Mouse (Mus musculus) natural killer cell, adult 2 months (primary cell): ENCODE measurements at regions not wholly inside any gene's neighbourhood (a gene's known extent, or its start where the extent isn't known, plus 50 kb on each side); places are given as distances from the start of the nearest gene placed in this dataset.

Experiments used
- DNase-seq, 2 experiments: peaks; one replicate each; pipeline ENCODE4 v3.0.0; 2022; ENCODE audit warnings: low spot score in 2 of 2

- no peak for DNase-seq
These were observed 395.9 kb upstream of the Zmiz1 start for GRCm38 (mm10) chr14:25063090-25063489.

GRCm38 (mm10) chr14:25064190-25064947, 394.6 kb upstream of the Zmiz1 start:
- no peak for DNase-seq

DNA sequence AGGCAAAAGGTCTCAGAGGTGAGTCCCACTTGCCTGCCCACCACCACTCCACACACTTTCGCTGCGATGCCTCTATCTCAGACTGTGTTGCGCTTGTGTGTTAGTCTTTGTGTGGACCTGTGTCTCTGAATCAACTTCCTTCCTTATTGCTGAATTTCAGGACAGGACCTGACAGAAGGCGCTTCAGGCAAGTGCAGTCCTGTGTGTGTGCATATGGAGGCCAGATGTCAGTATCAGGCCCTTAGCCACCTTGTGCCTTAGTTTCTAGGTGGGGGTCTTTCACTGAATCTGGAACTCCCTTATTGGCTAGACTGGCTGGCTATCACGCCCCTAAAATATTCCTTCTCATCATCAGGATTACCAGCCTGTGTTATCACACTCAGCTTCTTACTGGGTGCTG, 391.6 kb upstream of the Zmiz1 start:
- no peak for DNase-seq

- DNase-seq = no peak
These were observed 390.6 kb upstream of the Zmiz1 start for GRCm38 (mm10) chr14:25068430-25068829.

DNA sequence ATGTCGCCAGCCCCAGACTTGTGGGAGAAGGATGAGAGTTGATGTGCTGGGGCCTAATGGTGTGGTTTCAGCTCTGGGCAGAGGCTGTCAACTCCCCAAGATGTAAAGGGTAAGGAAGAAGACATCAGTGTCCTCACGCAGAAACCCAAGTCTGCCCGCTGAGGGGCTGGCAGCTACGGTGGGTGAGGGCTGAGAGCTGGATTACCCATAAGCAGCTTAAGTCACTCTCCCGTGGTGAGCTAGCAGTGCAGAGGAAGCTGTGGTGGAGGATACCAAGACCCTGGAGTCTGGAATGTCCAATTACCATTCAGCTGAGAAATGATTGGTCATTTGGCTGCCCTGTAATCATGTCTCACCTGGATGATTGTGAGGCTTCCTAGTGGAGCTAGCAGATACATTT, 385.8 kb upstream of the Zmiz1 start:
- no peak for DNase-seq

DNA sequence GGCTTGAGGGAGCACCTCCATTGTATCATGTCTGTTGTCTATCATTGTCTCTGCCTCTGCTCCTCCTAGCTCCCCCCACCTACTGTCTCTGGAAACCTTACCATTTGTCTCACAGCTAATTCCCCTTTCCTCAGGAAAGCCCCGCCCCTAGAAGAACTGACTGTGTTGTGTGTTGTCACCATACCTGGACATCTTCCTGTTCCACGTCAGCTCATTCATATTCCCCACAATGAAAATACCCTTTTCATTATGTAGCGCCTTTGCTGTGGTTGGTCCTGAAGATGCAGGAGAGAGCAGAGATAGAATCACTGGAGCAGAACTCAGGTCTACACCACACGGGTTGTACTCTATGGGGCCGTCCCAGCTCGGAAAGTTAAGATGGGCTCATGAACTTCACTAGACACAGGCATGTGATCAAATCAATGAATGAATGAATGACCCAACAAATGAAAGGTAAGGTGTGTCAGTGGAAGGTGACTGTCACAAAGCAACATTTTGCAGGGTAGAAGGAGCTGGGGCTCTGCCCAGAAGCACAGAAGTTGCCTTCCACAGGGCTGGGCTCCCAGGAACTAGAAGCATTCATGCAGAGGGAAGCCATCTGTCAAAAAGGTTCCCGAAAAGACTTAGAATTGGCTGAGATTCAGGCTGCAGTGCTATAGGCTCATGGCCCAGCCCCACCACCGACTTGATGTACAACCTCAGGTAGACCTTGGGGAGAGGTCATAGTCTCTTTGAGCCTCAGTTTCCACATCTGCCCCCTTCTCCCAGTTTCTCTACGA, 384.8 kb upstream of the Zmiz1 start:
- DNase-seq = no peak

DNA sequence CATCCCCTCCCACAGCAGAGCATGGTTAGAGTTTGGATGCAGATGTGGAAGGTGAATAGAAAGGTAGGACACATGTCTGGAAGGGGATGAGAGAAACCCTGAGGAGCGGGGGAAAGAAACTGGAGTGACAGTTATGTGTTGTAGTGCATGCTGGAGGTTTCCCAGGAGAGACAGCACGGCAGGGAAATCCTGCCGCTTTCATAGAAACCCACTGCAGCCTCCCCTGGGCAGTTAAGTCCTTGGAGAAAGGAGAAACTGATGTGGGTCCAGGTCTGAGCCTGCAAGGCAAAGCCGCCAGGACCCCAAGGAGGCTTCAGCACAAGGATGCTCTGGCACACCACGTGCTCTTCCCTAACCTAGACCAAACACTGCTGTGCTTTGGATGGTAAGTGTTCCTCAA, 384.1 kb upstream of the Zmiz1 start:
- no peak for DNase-seq

DNA sequence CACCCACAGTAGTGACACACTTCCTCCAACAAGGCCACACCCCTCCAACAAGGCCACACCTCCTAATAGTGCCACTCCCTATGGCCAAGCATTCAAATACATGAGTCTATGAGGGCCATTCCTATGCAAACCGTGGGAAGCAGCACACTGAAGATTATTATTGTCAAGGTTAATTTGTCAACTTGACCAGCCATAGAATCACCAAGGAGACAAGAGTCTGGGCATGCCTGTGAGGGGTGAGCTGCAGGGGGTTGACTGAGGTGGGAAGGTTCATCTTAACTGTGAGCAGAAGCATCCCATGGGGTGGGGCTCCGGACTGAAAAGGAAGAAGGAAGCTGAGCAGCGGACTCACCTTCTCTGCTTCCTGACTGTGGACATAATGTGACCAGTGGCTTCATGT, 378.6 kb upstream of the Zmiz1 start:
- no peak for DNase-seq

DNA sequence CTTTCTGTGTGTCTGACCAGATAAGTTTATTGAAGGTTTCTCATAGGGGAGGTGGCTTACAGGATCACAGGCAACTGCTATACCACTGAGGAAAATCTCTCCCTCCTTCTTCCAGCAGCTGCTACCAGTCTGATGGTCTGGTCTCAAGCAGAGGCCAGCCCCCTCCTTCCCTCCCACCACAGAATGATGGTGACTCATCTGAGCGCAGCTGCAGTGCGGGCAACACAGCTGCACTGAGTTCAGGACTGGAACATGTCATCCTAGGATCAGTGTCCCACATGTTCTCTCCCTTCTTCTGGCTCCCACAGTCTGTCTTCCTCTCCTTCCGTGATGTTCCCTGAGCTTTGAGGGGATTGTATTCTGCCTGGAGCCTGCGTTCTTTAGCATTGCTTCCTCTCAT, 375.1 kb upstream of the Zmiz1 start:
- DNase-seq = no peak

- no peak for DNase-seq
These were observed 362.2 kb upstream of the Zmiz1 start for GRCm38 (mm10) chr14:25096786-25097185.

GRCm38 (mm10) chr14:25105391-25105790, 353.6 kb upstream of the Zmiz1 start:
- no peak for DNase-seq

GRCm38 (mm10) chr14:25106451-25106850, 352.5 kb upstream of the Zmiz1 start:
- no peak for DNase-seq

DNA sequence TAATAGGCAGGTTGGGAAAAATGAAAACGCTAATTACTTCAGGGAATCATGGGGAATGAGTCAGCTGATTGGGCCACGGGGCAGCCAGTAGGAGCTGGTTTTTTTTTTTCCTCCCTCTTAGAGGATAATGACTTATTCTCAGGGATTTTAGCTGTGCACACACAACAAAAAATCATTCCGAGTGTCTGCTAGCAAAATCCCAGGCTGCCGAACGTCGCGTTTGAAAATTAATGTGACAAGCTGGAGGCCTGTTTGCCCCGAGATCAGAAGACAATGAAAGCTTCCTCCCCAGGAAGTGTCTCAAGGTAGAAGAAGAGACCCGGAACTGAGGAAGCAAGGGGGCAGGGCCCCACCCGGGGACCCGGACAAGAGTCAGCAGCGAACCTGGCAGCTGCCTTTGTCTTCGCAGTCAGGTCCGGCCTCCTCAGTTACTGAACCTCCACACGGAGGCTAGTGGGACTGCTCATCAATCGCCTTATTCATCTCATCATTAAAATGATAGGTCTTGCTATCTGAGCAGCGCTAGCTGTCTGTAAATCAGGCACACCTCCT, 350.8 kb upstream of the Zmiz1 start:
- peak in 1 of 2 experiments; percentile 33 for DNase-seq

GRCm38 (mm10) chr14:25108701-25109290, 350.2 kb upstream of the Zmiz1 start:
- DNase-seq = no peak

- no peak for DNase-seq
These were observed 349.3 kb upstream of the Zmiz1 start for GRCm38 (mm10) chr14:25109691-25110090.

DNA sequence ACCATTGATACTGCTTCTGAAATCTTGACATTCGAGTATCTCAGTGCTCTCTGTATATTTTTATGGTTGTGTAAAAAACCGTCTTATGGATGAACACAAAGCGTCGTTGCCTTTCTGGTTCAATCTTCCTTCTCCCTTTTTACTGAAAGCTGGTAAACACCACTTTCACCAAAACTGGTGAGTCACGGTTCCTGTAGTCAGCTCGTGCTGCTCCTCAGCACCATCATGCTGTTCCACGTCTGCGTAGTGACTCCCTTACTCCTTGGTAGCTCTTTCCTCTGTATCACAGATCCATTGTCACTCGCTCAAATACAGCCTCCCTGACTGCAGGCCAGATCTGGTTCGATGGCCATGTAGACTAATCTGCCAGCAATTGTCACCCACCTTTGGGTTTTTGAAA, 346.2 kb upstream of the Zmiz1 start:
- DNase-seq = no peak

DNA sequence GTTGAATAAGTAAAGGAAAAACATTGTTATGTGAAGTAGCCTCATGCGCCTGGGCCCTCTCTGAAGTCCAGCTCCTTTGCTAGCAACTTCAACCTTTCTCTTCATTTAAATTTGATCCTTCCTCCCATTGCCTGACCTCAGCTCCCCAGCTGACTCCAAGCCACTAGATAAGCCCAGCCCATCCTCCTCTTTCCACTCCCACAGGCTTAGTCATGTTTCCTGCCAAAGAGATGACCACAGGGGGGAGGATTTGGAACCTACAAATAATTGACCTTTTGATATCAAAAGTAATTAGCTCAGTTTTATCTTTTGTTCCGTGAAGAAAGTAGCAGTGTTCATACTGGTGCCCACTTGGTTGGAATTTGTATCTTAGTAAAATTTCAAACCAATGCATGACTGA, 345.7 kb upstream of the Zmiz1 start:
- DNase-seq = no peak

- DNase-seq = peak; percentile 61 to 75
These were observed 342.6 kb upstream of the Zmiz1 start for GRCm38 (mm10) chr14:25116424-25116823.

DNA sequence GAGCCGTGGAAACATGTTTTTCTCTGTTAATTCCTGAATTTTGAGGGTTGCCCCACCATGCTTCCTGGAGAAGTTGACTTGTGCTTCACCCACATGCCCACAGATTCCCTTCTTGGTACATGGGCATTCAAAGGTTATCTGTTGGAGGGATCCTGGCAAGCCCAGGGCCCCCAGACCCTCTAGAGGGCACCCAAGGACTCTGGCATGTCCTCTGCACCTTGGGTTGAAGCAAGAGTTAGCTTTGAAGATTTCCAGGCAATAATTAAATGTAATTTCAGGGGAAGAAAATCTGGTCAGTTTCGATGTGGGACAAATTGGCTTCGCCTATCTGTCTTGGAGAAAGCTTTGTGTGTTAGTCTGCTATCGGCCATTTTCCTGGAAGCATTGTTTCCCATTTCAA, 339.0 kb upstream of the Zmiz1 start:
- no peak for DNase-seq

- no peak for DNase-seq
These were observed 338.5 kb upstream of the Zmiz1 start for GRCm38 (mm10) chr14:25120506-25120905.

DNA sequence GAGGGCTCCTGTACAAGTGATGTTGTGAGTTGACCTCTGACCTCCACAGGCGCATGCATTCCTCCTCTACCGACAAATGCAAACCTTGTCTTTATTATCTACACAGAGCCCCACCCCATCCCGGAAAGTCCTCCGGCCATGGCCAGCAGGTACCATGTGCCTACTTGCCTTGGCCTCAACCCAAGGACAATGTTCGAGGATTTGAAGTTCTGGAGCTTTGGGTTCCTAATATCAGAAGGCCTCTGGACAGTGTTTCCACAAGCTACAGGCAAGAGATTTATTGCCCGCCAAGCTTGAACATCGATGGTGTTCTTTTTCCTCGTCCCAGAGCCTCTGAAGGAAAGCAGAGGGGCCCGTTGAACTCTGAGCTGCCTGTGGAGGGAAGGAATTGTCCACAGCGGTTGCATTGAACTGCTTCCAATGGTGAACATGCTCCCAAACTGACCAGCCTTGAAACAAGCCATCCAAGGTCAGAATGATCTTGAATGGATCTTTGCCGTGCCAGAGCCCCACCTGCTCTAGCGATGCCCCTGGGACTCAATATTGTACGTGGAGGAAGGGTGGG, 335.9 kb upstream of the Zmiz1 start:
- no peak for DNase-seq
